Mouse (Mus musculus) B cell, adult (primary cell): Measurements from ENCODE around the gene Tmem35b. TPM values are rescaled to one million over a fixed set of nuclear protein-coding genes. Genes with fewer than 3 reads are reported as not detected.

ENCODE experiments used
- total RNA-seq: library from RNA; stranded (reverse); gene quantifications from 4 replicates; pipeline ENCODE4 v1.2.4, GENCODE M21; 2023; ENCODE audit not compliant: inconsistent age

Tmem35b gene
- 9.3 to 10.7 TPM (median 10.5 TPM) in 4 replicates for total RNA-seq

DNA sequence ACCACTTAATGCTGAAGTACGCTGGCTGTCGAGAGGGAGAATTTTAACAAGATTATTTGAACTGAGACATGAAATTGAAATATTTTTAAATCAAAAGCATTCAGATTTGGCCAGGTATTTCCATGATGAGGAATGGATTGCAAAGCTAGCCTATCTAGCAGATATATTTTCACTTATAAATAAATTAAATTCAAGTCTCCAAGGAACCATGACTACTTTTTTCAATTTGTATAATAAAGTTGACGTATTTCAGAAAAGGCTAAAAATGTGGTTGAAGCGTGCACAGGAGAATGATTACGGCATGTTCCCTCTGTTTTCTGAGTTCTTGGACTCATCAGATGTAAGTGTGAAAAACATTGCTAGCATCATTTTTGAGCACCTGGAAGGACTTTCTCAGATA is at the start of gene Tmem35b:
Gene Tmem35b, plus strand, starts transcription at position 301 of the 400 bp plus-strand sequence.

DNA sequence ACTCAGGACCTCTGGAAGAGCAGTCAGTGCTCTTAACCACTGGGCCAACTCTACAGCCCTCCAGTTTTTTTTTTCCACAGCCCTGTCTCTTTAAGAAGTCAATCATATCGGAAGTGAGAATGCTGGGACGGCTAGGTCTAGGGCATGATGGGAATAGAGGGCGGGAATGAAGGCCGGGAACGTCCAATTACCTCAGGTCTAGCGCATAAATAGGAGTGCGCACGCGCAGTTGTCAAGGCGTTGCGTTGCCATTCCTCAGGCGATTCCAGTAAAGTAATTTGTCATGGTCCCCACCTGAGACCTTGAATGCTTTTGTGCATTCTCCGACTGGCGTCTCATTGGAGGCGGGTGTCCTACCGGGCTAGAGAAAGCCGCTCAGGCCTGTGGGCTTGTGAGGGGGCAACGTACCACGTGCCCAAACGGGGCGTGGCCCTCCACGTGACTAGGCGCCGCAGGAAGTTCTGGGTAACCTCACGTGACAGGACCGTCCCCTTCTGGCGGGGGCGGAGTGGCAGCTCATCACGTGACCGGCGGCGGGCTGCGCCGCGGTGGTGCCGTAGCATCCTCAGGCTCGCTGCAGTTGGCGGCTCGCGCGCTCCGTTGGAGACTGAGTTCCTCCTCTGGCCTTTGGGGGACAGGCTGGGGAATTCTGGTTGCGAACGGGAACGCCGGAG is 46.5 kb upstream of the Tmem35b start, which contains the start of gene Zmym6:
Gene Zmym6, plus strand, starts transcription at position 509 of the 674 bp plus-strand sequence.

DNA sequence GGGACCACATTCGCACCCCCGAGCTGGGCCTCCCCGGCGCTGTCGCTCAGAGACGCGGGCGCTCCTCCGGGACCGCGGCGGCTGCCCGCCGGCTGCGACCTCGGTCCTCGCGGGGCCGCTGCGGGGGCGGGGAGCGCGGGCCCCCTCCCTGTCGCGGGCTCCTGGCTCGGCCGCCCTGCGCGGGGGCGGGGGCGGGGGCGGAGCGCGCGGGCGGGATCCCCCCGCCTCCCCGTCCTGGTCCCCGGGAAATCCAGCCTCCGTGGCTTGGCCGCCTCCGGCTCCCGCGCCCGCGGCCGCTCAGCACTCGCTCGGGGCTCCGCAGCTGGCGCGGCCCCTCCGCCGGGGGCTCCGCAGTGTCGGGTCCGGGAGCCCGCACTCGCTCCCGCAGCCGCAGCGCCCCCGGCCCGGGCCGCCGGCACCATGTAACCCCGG is 45.4 kb downstream of the Tmem35b start, which contains the start of gene Dlgap3:
Gene Dlgap3, plus strand, starts transcription at position 291 of the 432 bp plus-strand sequence.

Other genes with a start within 250 kb of the Tmem35b start
- gene Zmym4, start 155.6 kb upstream of the Tmem35b start, total RNA-seq: 33.2 to 52.3 TPM (median 38.8 TPM) in 4 replicates
- gene Sfpq, start 102.4 kb upstream of the Tmem35b start, total RNA-seq: 880 to 958 TPM (median 935 TPM) in 4 replicates
- 8.5 to 16.6 TPM (median 15.5 TPM) in 4 replicates for gene Zmym1, start 62.5 kb upstream of the Tmem35b start, total RNA-seq
- 23.7 to 31.6 TPM (median 25.2 TPM) in 4 replicates for gene Zmym6, start 46.3 kb upstream of the Tmem35b start, total RNA-seq
- 0.42 to 1.4 TPM (median 0.55 TPM) in 4 replicates for gene Dlgap3, start 45.5 kb downstream of the Tmem35b start, total RNA-seq
- gene Smim12, start 120.1 kb downstream of the Tmem35b start, total RNA-seq: 20.7 to 22.1 TPM (median 21.6 TPM) in 4 replicates
- not detected in 4 replicates for gene Gja4, start 190.3 kb downstream of the Tmem35b start, total RNA-seq
- gene Gjb3, start 207.2 kb downstream of the Tmem35b start, total RNA-seq: not detected in 4 replicates
- gene Gjb4, start 230.4 kb downstream of the Tmem35b start, total RNA-seq: not detected in 4 replicates
- not detected in 4 replicates for gene Gjb5, start 234.5 kb downstream of the Tmem35b start, total RNA-seq